Mouse (Mus musculus) liver, embryonic 15.5 days (tissue): ENCODE data around the gene Arl15. TPM values are rescaled to one million over a fixed set of nuclear protein-coding genes. Genes with fewer than 3 reads are reported as not detected.

Experiments
- ATAC-seq: fragments of 200-750 bp; cut with Nextera tagmentation; 2 replicates; pipeline ENCODE4 v1.8.0; 2017; ENCODE audit warnings: moderate number of reproducible peaks, mild to moderate bottlenecking, moderate library complexity; ENCODE audit not compliant: insufficient read depth
- H3K27ac ChIP-seq: fragments of 300-500 bp; sonication (generic); replicated peaks from 2 replicates; pipeline ENCODE4 v1.5.1; 2015; ENCODE audit warnings: mild to moderate bottlenecking, inconsistent platforms
- H3K27me3 ChIP-seq: fragments of 300-500 bp; sonication (generic); 2 replicates; pipeline ENCODE4 v1.6.1; 2015; ENCODE audit warnings: mild to moderate bottlenecking, inconsistent platforms
- H3K36me3 ChIP-seq: fragments of 300-500 bp; sonication (generic); replicated peaks from 2 replicates; pipeline ENCODE4 v1.6.1; 2015; ENCODE audit warnings: moderate library complexity, mild to moderate bottlenecking, inconsistent platforms
- H3K4me1 ChIP-seq: fragments of 300-500 bp; sonication (generic); replicated peaks from 2 replicates; pipeline ENCODE4 v1.6.1; 2015; ENCODE audit warnings: inconsistent platforms
- H3K4me2 ChIP-seq: fragments of 300-500 bp; sonication (generic); 2 replicates; pipeline ENCODE4 v1.6.1; 2015; ENCODE audit warnings: moderate library complexity, mild to moderate bottlenecking, inconsistent platforms
- H3K4me3 ChIP-seq: fragments of 300-500 bp; sonication (generic); replicated peaks from 2 replicates; pipeline ENCODE4 v1.5.1; 2015; ENCODE audit warnings: mild to moderate bottlenecking, inconsistent platforms
- H3K9ac ChIP-seq: fragments of 300-500 bp; sonication (generic); 2 replicates; pipeline ENCODE4 v1.6.1; 2015; ENCODE audit warnings: moderate library complexity, mild to moderate bottlenecking, inconsistent platforms
- H3K9me3 ChIP-seq: fragments of 300-500 bp; sonication (generic); replicated peaks from 2 replicates; pipeline ENCODE4 v1.6.1; 2016; ENCODE audit warnings: inconsistent platforms
- WGBS: fragments of 180-500 bp; shearing (Covaris S2); methylation state at CpG from one replicate; pipeline ENCODE4 v1.1.7; 2015; ENCODE audit warnings: mixed read lengths; ENCODE audit not compliant: insufficient replicate concordance; 5-methylcytosine and 5-hydroxymethylcytosine counted together
- polyA plus RNA-seq: library from polyadenylated mRNA; unstranded; fragments of >200 nt; fragmentation: Nextera tagmentation; extraction: Ambion mirVana; gene quantifications from 2 replicates; pipeline ENCODE4 v1.2.1, GENCODE M21; 2015

Gene Arl15
- polyA plus RNA-seq, 1 experiment from 2014 or later = 2.4 TPM

- H3K36me3 ChIP-seq = no peaks in the 10 kb centered on the region
- 78% methylated on average over 5 of the region's 5 CpGs for WGBS
- H3K9me3 ChIP-seq = no peaks in the 10 kb centered on the region
- no peak for ATAC-seq
- H3K4me1 ChIP-seq = no peaks in the 10 kb centered on the region; the same call in none of the 2 replicates
- no peak overlapping the region for H3K4me3 ChIP-seq
- H3K4me2 ChIP-seq = no peak overlapping the region
- H3K27me3 ChIP-seq = no peaks in the 10 kb centered on the region
- H3K9ac ChIP-seq = no peak overlapping the region
- H3K27ac ChIP-seq = no peak overlapping the region
These were observed 274.1 kb downstream of the Arl15 start for GRCm38 (mm10) chr13:114068421-114068820.

- Histone ChIP-seq H3K9ac (no peak overlapping the region), H3K4me2 (no peak overlapping the region), H3K27me3 (no peaks in the 10 kb centered on the region), H3K4me3 (no peak overlapping the region), H3K36me3 (no peaks in the 10 kb centered on the region), H3K4me1 (no peaks in the 10 kb centered on the region), H3K9me3 (no peaks in the 10 kb centered on the region), H3K27ac (no peak overlapping the region)
- 67% methylated on average over 7 of the region's 7 CpGs for WGBS
- no peak for ATAC-seq
These were observed 277.1 kb downstream of the Arl15 start for GRCm38 (mm10) chr13:114071439-114071838.

GRCm38 (mm10) chr13:114074471-114074870 lies 280.2 kb downstream of the Arl15 start:
- H3K4me3 ChIP-seq = no peak overlapping the region
- H3K9ac ChIP-seq = no peak overlapping the region
- H3K27ac ChIP-seq = no peak overlapping the region
- H3K36me3 ChIP-seq = no peaks in the 10 kb centered on the region
- H3K4me2 ChIP-seq = no peak overlapping the region
- H3K27me3 ChIP-seq = no peaks in the 10 kb centered on the region
- 58% methylated on average over 8 of the region's 8 CpGs for WGBS
- H3K4me1 ChIP-seq = 0 out of 2 replicates have a peak, but pooled peaks cover 3% of the 10 kb centered on the region
- ATAC-seq = no peak
- no peaks in the 10 kb centered on the region for H3K9me3 ChIP-seq

- WGBS = 69% methylated on average over 9 of the region's 9 CpGs
- H3K27ac ChIP-seq = no peak overlapping the region
- no peaks in the 10 kb centered on the region for H3K9me3 ChIP-seq
- H3K4me3 ChIP-seq = no peak overlapping the region
- H3K9ac ChIP-seq = no peak overlapping the region
- no peak overlapping the region for H3K4me2 ChIP-seq
- H3K4me1 ChIP-seq = 0 out of 2 replicates have a peak, but pooled peaks cover 3% of the 10 kb centered on the region
- no peak; the same call in 1 of the 2 replicates for ATAC-seq
- no peaks in the 10 kb centered on the region for H3K36me3 ChIP-seq
- no peaks in the 10 kb centered on the region for H3K27me3 ChIP-seq
These were observed 281.5 kb downstream of the Arl15 start for GRCm38 (mm10) chr13:114075724-114076384.

- H3K4me2 ChIP-seq = no peak overlapping the region
- H3K36me3 ChIP-seq = no peaks in the 10 kb centered on the region
- no peaks in the 10 kb centered on the region for H3K9me3 ChIP-seq
- no peak overlapping the region for H3K4me3 ChIP-seq
- 0 out of 2 replicates have a peak, but pooled peaks cover 3% of the 10 kb centered on the region for H3K4me1 ChIP-seq
- H3K27ac ChIP-seq = no peak overlapping the region
- no peak overlapping the region for H3K9ac ChIP-seq
- H3K27me3 ChIP-seq = no peaks in the 10 kb centered on the region
- 83% methylated on average over 9 of the region's 9 CpGs for WGBS
- ATAC-seq = no peak
These were observed 282.9 kb downstream of the Arl15 start for GRCm38 (mm10) chr13:114077181-114077580.

GRCm38 (mm10) chr13:114077584-114078270 lies 283.4 kb downstream of the Arl15 start:
- no peak overlapping the region for H3K4me2 ChIP-seq
- no peak for ATAC-seq
- no peak overlapping the region for H3K27ac ChIP-seq
- H3K4me1 ChIP-seq = 0 out of 2 replicates have a peak, but pooled peaks cover 3% of the 10 kb centered on the region
- H3K9ac ChIP-seq = no peak overlapping the region
- 57% methylated on average over 17 of the region's 17 CpGs for WGBS
- no peaks in the 10 kb centered on the region for H3K36me3 ChIP-seq
- H3K4me3 ChIP-seq = no peak overlapping the region
- no peaks in the 10 kb centered on the region for H3K9me3 ChIP-seq
- no peaks in the 10 kb centered on the region for H3K27me3 ChIP-seq

GRCm38 (mm10) chr13:114078851-114079250 lies 284.5 kb downstream of the Arl15 start:
- no peaks in the 10 kb centered on the region for H3K36me3 ChIP-seq
- 76% methylated on average over 4 of the region's 4 CpGs for WGBS
- no peak overlapping the region for H3K4me2 ChIP-seq
- no peaks in the 10 kb centered on the region for H3K9me3 ChIP-seq
- no peak overlapping the region for H3K27ac ChIP-seq
- H3K4me1 ChIP-seq = peaks cover 3% of the 10 kb centered on the region; the same call in 1 of the 2 replicates
- no peak overlapping the region for H3K9ac ChIP-seq
- ATAC-seq = no peak
- H3K4me3 ChIP-seq = no peak overlapping the region
- no peaks in the 10 kb centered on the region for H3K27me3 ChIP-seq

- no peak for ATAC-seq
- H3K27ac ChIP-seq = no peak overlapping the region
- no peak overlapping the region for H3K9ac ChIP-seq
- H3K27me3 ChIP-seq = no peaks in the 10 kb centered on the region
- H3K36me3 ChIP-seq = no peaks in the 10 kb centered on the region
- H3K4me1 ChIP-seq = peaks cover 3% of the 10 kb centered on the region; the same call in 1 of the 2 replicates
- H3K9me3 ChIP-seq = no peaks in the 10 kb centered on the region
- no peak overlapping the region for H3K4me2 ChIP-seq
- WGBS = 73% methylated on average over 6 of the region's 6 CpGs
- no peak overlapping the region for H3K4me3 ChIP-seq
These were observed 285.4 kb downstream of the Arl15 start for GRCm38 (mm10) chr13:114079751-114080150.

- ATAC-seq = no peak
- no peak overlapping the region for H3K9ac ChIP-seq
- H3K27ac ChIP-seq = no peak overlapping the region
- no peaks in the 10 kb centered on the region for H3K36me3 ChIP-seq
- WGBS = 77% methylated on average over 8 of the region's 8 CpGs
- no peaks in the 10 kb centered on the region for H3K9me3 ChIP-seq
- H3K4me3 ChIP-seq = no peak overlapping the region
- no peak overlapping the region for H3K4me2 ChIP-seq
- H3K27me3 ChIP-seq = no peaks in the 10 kb centered on the region
- H3K4me1 ChIP-seq = peaks cover 3% of the 10 kb centered on the region; the same call in 1 of the 2 replicates
These were observed 286.2 kb downstream of the Arl15 start for GRCm38 (mm10) chr13:114080491-114080890.

GRCm38 (mm10) chr13:114083570-114084138 lies 289.3 kb downstream of the Arl15 start:
- Histone ChIP-seq H3K4me3 (no peak overlapping the region), H3K27ac (no peak overlapping the region), H3K36me3 (no peaks in the 10 kb centered on the region), H3K4me1 (peaks cover 4% of the 10 kb centered on the region; the same call in 1 of the 2 replicates), H3K27me3 (no peaks in the 10 kb centered on the region), H3K9ac (no peak overlapping the region), H3K9me3 (no peaks in the 10 kb centered on the region), H3K4me2 (no peak overlapping the region)
- peak; percentile 47 for ATAC-seq
- WGBS = 62% methylated on average over 3 of the region's 3 CpGs

GRCm38 (mm10) chr13:114085442-114085841 lies 291.1 kb downstream of the Arl15 start:
- Histone ChIP-seq H3K9me3 (no peaks in the 10 kb centered on the region), H3K27ac (no peak overlapping the region), H3K4me1 (peaks cover 4% of the 10 kb centered on the region; the same call in 1 of the 2 replicates), H3K36me3 (no peaks in the 10 kb centered on the region), H3K27me3 (no peaks in the 10 kb centered on the region), H3K4me2 (no peak overlapping the region), H3K4me3 (no peak overlapping the region), H3K9ac (no peak overlapping the region)
- 80% methylated on average over 8 of the region's 8 CpGs for WGBS
- no peak for ATAC-seq
